Mouse (Mus musculus) G1E (cell line): ENCODE measurements around the gene Pde4dip.

ENCODE experiments used
- CTCF ChIP-seq: IDR thresholded peaks from 2 replicates; pipeline ENCODE4 v1.5.1; 2012; ENCODE audit warnings: low read depth, low read length, inconsistent platforms, mixed read lengths
- GATA2 ChIP-seq: IDR thresholded peaks from 2 replicates; pipeline ENCODE4 v1.6.1; 2012; ENCODE audit warnings: low read depth, low read length, inconsistent platforms, borderline replicate concordance

DNA sequence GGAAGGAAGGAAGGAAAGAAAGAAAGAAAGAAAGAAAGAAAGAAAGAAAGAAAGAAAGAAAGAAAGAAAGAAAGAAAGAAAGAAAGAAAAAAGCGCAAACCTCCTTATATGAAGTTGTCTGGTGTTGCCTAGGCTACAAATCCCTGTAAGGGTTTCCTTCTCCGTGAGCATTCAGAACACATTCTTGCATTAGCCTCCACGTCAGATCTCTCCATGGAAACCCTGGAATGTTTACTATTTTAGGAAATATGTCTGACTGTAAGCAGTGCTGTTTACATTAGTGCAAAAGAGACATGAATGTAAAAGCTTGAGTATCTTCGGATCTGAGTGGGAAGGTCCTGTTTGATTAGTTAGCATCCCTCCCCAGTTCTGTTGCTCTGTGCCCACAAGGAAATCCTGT, 112.3 kb downstream of the Pde4dip start:
- no peak for TF ChIP-seq CTCF
- TF ChIP-seq GATA2, result no peak
